Mouse (Mus musculus) cortical plate, adult 2 months (tissue): ENCODE data around the gene Ago4. TPM values are rescaled to one million over a fixed set of nuclear protein-coding genes. Genes with fewer than 3 reads are reported as not detected.

Experiments
- H3K27ac ChIP-seq: fragments of 200-500 bp; 2 replicates; pipeline ENCODE4 v1.5.1; 2012; ENCODE audit warnings: low read length, control low read depth, inconsistent platforms; ENCODE audit not compliant: insufficient read depth
- H3K4me1 ChIP-seq: fragments of 200-500 bp; 2 replicates; pipeline ENCODE4 v1.6.1; 2011; ENCODE audit warnings: low read length; ENCODE audit not compliant: control insufficient read depth, insufficient read depth
- H3K4me3 ChIP-seq: fragments of 200-500 bp; 2 replicates; pipeline ENCODE4 v1.5.1; 2011; ENCODE audit warnings: mild to moderate bottlenecking, low read length, control low read depth; ENCODE audit not compliant: insufficient read depth
- CTCF ChIP-seq: fragments of 200-500 bp; IDR thresholded peaks from 2 replicates; pipeline ENCODE4 v1.5.1; 2011; ENCODE audit warnings: mild to moderate bottlenecking, control low read depth, low read length; ENCODE audit not compliant: insufficient read depth; ENCODE audit errors: extremely low read depth
- POLR2A ChIP-seq: fragments of 200-500 bp; IDR thresholded peaks from 2 replicates; pipeline ENCODE4 v1.6.1; 2011; ENCODE audit warnings: mild to moderate bottlenecking, low read length, control low read depth; ENCODE audit not compliant: insufficient read depth; ENCODE audit errors: extremely low read depth
- polyA plus RNA-seq: library from polyadenylated mRNA; depleted of rRNA; stranded (reverse); fragments of >200 nt; gene quantifications from 2 replicates; pipeline ENCODE4 v1.2.3, GENCODE M21; 2012; rRNA removed

Gene Ago4
- 5.6 and 6.5 TPM in 2 replicates for polyA plus RNA-seq

DNA sequence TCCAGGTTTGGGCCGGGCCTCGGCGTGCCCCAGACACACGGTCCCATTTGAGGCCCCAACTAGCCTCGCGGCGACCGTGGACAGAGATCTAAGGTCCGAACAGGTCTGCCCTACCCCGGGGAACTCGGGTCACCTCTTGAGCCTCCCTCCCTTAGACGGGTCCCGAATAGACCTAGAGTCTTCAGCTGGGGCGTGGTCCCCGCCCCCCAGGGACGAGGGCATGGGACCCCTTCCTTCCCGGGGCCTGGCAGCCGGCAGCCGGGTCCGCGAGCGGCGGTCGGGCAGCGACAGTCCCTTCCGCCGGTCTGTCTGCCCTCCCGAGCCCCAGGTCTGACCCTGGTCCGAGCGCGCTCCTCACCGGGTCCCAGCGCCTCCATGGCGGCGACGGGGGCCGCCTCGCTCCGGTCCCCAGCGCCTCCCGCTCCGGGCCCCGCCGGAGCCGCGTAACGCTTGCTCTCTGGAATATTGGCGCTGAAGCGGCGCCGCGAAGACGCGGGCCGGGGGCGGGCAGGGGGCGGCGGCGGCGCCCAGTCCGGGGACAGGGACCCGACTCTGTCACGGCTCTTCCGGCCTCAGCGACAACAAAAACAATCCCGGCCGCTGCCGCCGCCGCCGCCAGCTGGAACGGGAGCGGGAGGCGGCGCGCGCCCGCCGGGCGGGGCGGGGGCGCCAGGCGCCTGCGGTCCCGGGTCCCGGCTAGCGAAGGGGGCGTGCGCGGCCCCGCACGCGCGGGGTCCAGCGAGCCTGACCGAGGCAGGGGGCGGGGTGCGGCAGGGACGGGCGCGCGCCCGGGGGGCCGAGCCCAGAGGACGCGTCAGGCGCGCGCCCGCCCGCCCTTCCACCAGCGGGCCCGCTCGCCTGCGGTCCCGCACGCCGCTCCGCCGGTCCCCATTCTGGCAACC is at the start of gene Ago4:
Ago4 (minus strand) TSS at position 646 of the 902 bp plus-strand sequence.
- no peak for TF ChIP-seq CTCF
- TF ChIP-seq POLR2A = peak; percentile 54; the same call in 1 of the 2 replicates
- no peak within 1 kb of the TSS; the same call in 1 of the 2 replicates for H3K27ac ChIP-seq
- H3K4me3 ChIP-seq = peak within 1 kb of the TSS; percentile 51
- peaks cover 1% of the 10 kb centered on the region; the same call in 1 of the 2 replicates for H3K4me1 ChIP-seq

DNA sequence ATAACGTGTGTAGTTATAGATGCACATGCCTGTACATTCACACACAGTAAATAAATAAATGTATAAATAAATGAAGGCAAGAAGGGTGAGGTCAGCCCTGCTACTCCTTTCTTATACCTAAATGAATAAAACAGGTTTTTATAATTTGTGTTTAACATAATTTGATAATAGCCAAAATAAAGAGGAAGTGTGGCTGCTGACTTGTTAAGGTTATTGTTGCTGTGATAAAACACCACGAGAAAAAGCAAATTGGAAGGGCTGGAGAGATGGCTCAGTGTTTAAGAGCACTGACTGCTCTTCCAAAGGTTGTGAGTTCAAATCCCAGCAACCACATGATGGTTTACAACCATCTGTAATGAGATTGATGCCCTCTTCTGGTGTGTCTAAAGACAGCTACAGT is 45.8 kb upstream of the Ago4 start:
- no peak overlapping the region for H3K27ac ChIP-seq
- TF ChIP-seq POLR2A (no peak), CTCF (no peak)
- H3K4me3 ChIP-seq = no peak overlapping the region
- peaks cover 3% of the 10 kb centered on the region; the same call in 1 of the 2 replicates for H3K4me1 ChIP-seq

DNA sequence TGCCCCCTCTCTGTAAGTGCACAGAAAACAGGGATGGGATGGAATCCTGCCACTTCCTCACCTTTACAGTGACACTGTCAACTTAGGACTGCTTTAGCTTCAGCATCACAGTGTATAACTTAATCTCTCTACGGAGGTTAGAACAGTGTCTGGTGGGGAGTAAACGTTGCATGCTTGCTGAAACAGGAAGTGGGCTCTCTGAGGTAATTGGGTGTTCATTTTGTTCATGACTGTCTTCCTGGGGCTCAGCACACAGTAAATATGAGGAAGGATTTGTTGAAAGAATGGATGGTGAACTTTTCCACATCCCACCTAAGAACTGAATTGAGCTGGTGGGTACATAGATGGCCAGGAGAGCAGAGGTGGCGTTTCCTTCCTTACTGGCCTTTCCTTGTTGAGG is 44.6 kb upstream of the Ago4 start:
- TF ChIP-seq POLR2A (no peak), CTCF (no peak)
- no peak overlapping the region for H3K4me3 ChIP-seq
- peaks cover 3% of the 10 kb centered on the region; the same call in 1 of the 2 replicates for H3K4me1 ChIP-seq
- H3K27ac ChIP-seq = no peak overlapping the region

DNA sequence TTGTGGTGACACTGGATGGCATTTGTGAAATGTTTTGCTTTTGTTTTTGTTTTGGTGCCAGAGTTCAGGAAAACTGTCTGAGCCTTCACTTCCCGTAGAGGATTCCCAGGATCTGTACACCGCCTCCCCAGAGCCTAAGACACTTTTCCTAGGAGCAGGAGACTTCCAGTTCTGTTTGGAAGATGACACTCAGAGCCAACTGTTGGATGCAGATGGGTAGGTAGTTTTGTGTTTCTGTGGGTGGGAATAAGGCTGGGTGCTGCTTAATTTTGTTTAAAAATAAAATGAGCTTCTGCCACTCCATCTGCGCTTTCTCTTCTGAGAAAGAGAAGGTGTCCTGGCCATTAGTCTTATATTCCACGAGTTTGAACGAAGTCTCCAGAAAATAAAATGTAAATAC is 43.0 kb upstream of the Ago4 start:
- Histone ChIP-seq H3K4me3 (no peak overlapping the region), H3K4me1 (peaks cover 3% of the 10 kb centered on the region; the same call in 1 of the 2 replicates), H3K27ac (no peak overlapping the region)
- TF ChIP-seq CTCF (no peak), POLR2A (no peak)

DNA sequence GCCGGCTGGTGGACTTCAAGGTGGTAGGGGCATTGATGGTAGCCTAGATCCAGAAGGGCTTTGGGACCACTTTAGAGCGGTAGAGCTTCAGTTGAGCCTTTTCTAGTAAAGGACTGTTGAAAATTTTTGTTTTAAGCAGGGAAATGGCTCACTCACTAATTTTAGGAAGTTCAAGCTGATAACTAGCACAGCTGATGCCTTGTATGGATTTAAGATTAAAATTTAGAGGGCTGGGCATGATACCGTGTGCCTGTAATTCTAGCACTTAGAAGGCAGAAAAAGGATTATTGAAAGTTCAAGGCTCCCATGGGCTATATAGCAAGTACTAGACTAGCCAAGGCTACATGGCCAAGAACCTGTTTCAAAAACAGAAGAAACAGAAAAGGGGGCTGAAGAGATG is 36.5 kb upstream of the Ago4 start:
- Histone ChIP-seq H3K4me3 (no peak overlapping the region), H3K27ac (no peak overlapping the region), H3K4me1 (peaks cover 1% of the 10 kb centered on the region; the same call in 1 of the 2 replicates)
- TF ChIP-seq POLR2A (no peak), CTCF (no peak)

DNA sequence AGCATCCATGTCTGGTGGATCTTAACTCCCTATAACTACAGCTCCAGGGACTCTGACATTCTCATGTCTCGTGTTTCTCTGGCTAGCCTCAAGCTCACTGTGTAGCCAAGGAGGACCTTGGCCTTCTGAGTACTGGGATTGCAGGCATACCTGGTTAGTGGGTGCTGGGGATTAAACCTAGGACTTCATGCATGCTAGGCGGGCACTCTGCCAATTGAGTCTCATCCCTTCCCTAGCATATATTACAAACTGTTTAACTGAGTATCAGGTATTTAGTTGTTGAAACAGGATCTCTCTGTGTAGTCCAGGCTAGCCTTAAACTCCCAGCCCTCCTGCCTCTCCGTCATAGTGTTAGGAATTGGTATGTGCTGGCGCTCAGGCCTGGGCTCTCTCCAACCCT is 34.0 kb upstream of the Ago4 start:
- Histone ChIP-seq H3K4me1 (peaks cover 1% of the 10 kb centered on the region; the same call in 1 of the 2 replicates), H3K27ac (no peak overlapping the region), H3K4me3 (no peak overlapping the region)
- no peak for TF ChIP-seq POLR2A
- TF ChIP-seq CTCF = no peak

DNA sequence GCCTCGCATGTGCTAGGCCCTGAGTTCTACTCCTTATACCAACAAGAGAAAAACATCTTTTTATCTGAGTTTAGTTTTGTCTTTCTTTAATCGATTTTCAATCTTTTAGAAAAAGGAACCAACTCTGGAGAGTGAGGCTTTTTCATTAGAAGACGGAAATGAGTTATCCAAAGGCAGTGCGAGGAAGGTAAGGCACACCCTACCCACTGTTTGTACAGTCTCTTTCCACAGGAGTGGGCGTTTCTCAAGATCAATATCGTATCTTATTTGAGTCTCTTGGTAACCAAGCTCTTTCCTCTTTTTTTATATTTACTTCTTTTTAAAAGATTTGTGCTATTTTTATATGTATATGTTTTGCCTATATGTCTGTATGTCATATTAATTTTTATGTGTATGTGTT is 30.5 kb upstream of the Ago4 start:
- no peak for TF ChIP-seq CTCF
- no peak for TF ChIP-seq POLR2A
- peaks cover 1% of the 10 kb centered on the region; the same call in 1 of the 2 replicates for H3K4me1 ChIP-seq
- no peak overlapping the region for H3K27ac ChIP-seq
- no peak overlapping the region for H3K4me3 ChIP-seq

DNA sequence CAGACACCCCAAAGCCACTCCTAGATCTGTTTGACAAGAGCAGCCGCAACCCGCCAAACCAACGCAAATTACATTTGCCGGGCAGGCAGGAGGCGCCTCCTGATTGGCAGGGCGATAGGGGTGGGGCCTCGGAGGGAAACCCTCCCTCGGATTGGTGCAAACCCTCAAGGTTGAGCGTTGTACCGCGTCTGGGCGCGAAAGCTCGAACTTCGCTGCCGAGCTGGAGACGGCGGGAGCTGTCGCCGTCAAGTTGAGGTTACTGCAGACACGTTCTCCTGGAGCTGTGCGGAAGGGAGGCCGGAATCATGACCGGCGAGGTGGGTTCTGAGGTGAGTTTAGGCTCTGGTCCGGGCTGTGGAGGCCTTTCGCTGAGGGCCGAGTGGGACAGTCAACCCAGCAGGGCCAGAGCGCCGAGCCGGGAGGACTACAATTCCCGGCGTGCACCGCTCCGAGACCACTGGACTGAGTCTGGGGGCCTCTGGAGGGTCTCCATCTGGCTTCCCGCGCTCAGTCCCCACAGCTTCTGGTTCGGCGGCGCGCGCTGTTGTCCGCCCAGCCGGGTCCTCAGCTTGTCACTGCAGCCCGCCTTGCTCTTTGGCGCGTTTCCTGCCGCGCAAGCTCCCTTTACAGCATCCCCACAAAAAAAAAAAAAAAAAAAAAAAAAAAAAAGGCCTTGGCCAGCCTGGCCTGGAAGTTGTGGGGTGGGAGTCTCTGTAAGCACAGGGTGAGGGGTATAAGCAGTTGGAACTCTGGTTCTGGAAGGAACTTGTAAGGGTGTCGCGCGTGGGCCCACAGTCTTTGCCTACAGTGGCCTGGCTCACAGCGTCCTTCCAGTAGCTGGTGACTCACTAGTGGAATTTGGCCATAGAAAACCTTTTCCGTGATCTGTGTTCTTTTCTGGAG is 23.8 kb upstream of the Ago4 start, which contains the start of gene Clspn:
Clspn (plus strand) TSS at position 127 of the 903 bp plus-strand sequence.
- Histone ChIP-seq H3K27ac (no peak within 1 kb of the TSS), H3K4me1 (no peaks in the 10 kb centered on the region; the same call in 1 of the 2 replicates), H3K4me3 (peak within 1 kb of the TSS; percentile 61)
- TF ChIP-seq POLR2A = no peak
- no peak for TF ChIP-seq CTCF

DNA sequence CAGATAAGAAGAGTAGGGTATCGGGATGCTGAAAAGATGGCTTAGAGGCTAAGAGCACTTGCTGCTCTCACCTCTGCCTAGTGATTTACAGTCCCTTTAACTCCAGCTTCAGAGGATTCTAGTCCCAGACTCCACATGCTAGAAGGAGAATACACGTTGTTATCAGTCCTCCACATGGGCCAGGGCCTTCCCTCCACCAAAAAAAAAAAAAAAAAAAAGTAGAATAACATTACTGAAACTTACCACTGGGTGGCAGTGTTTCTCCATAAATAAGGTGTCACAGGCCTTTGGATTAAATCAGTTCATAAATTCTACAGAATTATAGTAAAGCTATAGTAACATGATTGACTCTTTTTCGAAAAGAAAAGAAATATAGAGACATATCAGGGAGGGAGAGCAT is 21.2 kb upstream of the Ago4 start:
- no peak for TF ChIP-seq POLR2A
- TF ChIP-seq CTCF = peak; percentile 8; the same call in 1 of the 2 replicates
- Histone ChIP-seq H3K4me3 (no peak overlapping the region), H3K27ac (no peak overlapping the region), H3K4me1 (no peaks in the 10 kb centered on the region; the same call in 1 of the 2 replicates)
